Mouse (Mus musculus) lung, postnatal 0 days (tissue): Measurements from ENCODE around the gene Apeh.

ENCODE experiments used
- CTCF ChIP-seq: IDR thresholded peaks from 2 replicates; pipeline ENCODE4 v1.5.1; 2016; ENCODE audit warnings: antibody characterized with exemption, mild to moderate bottlenecking
- EP300 ChIP-seq: IDR thresholded peaks from 2 replicates; pipeline ENCODE4 v1.6.1; 2016; ENCODE audit warnings: antibody characterized with exemption, mild to moderate bottlenecking, control low read depth

- TF ChIP-seq CTCF (no peak), EP300 (no peak)
Measured at GRCm38 (mm10) chr9:108133478-108133877, 39.1 kb upstream of the Apeh start.
